Mouse (Mus musculus) stomach, postnatal 0 days (tissue): ENCODE results near the gene Alox12b.

ENCODE experiments used
- CTCF ChIP-seq: IDR thresholded peaks from 2 replicates; pipeline ENCODE4 v1.5.1; 2016; ENCODE audit warnings: antibody characterized with exemption, low read depth, mild to moderate bottlenecking, moderate library complexity
- EP300 ChIP-seq: optimal IDR thresholded peaks from 2 replicates; pipeline ENCODE3; 2016; ENCODE audit warnings: antibody characterized with exemption

DNA sequence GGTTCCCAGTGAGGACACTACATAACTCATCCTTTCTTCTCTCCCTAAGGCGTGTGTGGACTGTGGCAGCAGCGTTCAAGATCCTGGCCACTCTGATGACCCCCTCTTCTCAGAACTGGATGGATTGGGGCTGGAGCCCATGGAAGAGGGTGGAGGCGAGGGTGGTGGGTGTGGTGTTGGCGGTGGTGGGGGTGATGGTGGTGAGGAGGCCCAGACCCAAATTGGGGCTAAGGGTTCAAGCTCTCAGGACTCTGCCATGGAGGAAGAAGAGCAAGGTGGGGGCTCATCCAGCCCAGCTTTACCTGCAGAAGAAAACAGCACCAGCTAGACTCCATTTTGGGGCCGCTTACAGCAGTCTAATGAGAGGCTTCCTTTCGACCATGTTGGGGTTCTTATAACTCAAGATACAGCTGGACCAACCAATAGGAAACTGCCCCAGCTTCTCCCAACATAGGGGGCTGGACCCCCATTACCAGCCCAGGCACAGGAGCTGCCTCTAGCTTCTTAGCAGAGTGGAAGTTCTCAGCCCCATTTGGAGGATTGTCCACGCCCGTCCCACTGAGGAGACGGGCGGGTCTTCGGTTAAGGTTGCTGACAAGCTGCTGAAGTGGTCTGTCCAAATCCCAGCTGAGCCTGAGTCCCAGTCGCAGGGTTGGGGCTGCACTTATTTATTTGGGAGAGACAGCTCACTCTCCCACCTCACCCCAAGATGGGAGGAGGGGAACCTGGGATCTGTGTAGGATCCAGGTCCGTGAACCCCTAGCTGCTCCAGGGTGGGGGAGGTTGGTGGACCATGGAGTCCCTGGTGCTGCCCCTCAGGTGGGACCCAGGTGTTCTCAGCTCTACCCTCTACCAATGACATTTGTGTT lies 47.5 kb upstream of the Alox12b start:
- no peak for TF ChIP-seq EP300
- TF ChIP-seq CTCF, result no peak
